Mouse (Mus musculus) lung, adult 2 months (tissue): Measurements from ENCODE around the gene Ranbp17.

ENCODE experiments used
- CTCF ChIP-seq: fragments of 200-500 bp; IDR thresholded peaks from 2 replicates; pipeline ENCODE4 v1.5.1; 2011; ENCODE audit warnings: mild to moderate bottlenecking, low read length, control low read depth; ENCODE audit not compliant: insufficient read depth
- POLR2A ChIP-seq: fragments of 200-500 bp; IDR thresholded peaks from 2 replicates; pipeline ENCODE4 v1.6.1; 2011; ENCODE audit warnings: low read depth, mild to moderate bottlenecking, control low read depth, low read length, borderline replicate concordance; ENCODE audit errors: extremely low read depth

- TF ChIP-seq POLR2A (no peak), CTCF (no peak)
These were observed 291.8 kb downstream of the Ranbp17 start for GRCm38 (mm10) chr11:33221566-33222365.
